Mouse (Mus musculus): ENCODE data around the gene Cptp.

Gene Cptp

DNA sequence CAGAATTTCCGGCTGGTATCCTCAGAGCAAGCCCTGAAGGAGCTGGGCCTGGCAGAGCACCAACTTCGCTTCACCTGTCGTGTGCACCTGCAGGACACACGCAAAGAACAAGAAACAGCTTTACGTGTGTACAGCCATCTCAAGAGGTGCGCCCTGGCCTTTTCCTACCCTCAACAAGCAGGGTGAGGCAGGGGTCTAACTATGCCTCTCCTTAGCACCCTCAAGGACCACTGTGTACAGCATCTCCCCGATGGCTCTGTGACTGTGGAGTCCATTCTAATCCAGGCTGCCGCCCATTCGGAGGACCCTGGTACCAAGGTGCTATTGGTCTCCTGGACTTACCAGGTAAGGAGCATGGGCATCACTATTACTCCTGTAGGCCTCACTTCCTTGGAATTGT lies 18.9 kb upstream of the Cptp start:
- no peak for DNase-seq (ENCODE audit: low spot score in 2 of 2)

DNA sequence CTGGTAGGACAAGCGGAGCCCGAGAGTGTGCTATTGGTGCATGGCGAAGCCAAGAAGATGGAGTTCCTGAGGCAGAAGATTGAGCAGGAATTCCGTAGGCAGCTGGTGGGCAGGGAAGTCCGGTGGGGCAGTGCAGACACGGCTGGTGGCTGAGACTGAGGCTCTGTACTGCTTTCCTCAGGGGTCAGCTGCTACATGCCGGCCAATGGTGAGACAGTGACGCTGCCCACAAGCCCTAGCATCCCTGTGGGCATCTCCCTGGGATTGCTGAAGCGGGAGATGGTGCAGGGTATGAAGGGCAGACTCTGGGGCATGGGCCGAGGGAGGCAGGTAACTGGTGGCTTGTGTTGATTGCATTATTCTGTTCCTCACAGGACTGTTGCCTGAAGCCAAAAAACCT lies 18.4 kb upstream of the Cptp start:
- DNase-seq (ENCODE audit: low spot score in 2 of 2) = no peak

DNA sequence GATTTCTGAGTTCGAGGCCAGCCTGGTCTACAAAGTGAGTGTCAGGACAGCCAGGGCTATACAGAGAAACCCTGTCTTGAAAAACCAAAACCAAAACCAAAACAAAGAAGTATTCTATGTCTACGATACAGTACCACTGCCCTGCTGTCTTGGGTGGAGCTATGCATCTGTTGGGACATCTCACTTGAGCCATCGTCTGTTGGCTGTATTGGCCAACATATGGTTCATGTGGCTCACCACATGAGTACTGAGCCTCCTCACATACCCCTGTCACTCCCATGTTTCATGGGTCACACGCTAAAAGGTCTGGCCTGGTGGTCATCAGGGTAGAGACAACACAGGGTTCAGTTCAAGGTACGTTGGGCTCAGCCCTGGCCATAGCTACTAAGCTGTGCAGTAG lies 17.1 kb upstream of the Cptp start:
- no peak for DNase-seq (ENCODE audit: low spot score in 2 of 2)

DNA sequence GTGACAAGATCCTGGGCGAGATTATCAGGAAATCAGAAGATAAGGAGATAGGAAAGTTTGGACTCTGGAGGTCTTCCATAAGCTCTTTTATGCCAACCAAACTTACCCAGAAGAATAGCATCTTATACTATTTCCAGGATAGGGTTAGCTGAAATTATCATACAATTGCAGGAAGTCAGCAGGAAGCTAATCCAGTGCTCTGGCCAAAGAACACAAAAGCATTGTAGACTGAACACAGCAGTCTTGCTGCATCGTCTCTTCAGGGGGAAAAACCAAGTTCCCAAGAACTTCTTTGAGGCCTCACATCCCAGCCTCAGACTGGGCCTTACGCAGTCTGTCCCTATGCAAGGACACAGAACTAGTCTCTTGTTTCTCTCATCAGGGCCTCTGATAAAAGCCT lies 14.3 kb upstream of the Cptp start:
- DNase-seq (ENCODE audit: low spot score in 2 of 2) = no peak

DNA sequence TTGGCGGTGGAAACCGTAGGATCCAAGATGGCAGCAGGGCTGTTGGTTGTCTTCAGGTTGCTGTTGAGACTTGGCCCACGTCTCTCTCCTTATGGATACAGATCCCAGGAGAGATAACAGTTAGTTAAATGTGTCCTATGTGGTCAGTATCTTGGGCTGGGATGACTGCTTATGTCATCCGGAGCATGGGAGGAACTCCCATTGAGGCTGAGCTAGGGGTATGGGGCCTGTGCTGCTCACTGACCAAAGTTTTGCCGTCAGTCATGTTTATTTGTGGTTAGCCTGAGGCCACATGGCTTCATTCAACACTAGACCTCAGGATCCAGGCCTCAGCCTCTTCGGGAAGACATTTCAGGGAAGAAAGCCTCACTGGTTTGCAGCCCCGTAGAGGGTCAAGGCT lies 2.2 kb upstream of the Cptp start:
- no peak for DNase-seq (ENCODE audit: low spot score in 2 of 2)

DNA sequence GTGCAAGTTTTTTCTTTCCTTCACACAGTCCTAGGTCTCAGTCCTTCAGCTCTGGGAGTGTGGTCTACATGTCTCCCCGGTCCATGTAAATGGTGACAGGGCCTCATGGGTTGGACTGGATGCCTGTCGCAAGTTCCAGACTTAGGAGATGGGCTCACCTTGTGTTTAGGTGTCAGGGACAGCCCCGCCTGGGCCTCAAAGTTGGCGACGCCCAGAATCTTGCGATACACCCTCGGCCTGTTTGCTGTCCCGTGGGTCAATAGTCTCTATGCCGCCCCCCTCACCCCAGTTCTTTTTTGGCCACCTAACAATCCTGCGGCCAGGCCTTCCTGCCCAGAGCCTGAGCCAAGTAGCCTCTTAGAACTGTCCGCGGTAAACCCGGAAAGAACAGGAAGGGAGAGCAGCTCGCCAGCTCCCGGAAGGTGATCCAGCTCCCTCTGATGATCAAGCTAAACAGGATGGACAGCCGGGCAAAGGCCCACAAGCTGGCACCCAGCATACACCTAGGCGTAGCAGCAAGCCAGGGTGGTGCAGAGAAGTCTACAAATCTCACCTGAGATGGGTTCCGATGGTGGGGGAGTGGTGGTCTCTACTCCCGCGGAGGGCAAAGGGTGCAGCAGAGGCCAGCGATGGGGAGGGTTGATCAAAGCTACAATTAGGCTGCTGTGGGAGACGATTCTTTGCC lies 484 bp downstream of the Cptp start:
- peak in 1 of 2 experiments; percentile 16 for DNase-seq (ENCODE audit: low spot score in 2 of 2)

DNA sequence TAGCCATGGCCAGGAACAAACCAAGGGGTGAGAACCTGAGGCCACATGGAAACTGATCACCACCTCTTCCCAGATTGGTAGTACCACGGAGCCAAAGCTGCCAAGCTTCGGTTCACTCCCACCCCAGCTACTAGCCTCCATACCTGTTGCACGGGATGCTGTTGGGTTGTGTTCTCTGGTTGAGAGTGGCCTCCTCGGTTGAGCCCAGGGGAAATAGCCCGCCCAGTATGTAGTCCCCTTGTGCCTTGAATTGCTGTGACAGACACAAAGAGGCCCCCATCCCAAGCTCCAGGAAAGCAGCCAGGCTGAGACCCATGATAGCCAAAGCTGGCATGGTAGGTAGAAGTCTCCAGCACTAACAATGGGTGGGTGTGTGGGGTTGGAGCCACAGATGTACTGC lies 6.2 kb downstream of the Cptp start, which contains the start of gene Tas1r3:
Tas1r3 (minus strand) TSS at position 362 of the 400 bp plus-strand sequence.
- no peak for DNase-seq (ENCODE audit: low spot score in 2 of 2)

DNA sequence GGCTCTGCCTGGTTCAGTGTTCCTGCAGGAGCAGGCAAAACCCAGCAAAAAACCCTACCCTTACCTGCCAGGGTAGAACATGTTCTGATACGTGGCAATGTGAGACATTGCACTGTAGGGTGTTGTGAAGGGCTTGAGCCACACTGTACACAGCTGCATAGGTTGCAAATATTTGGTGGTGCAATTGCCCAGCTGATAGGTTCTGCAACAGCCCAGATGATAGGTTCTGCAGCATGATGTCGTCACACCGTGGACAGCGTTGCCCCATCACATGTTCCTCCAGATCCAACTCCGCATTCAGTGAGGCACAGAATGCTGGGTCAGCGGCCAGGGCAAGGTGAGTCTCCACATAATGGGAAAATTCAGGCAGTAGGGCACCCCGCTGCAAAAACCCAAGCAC lies 7.5 kb downstream of the Cptp start:
- DNase-seq (ENCODE audit: low spot score in 2 of 2) = no peak

DNA sequence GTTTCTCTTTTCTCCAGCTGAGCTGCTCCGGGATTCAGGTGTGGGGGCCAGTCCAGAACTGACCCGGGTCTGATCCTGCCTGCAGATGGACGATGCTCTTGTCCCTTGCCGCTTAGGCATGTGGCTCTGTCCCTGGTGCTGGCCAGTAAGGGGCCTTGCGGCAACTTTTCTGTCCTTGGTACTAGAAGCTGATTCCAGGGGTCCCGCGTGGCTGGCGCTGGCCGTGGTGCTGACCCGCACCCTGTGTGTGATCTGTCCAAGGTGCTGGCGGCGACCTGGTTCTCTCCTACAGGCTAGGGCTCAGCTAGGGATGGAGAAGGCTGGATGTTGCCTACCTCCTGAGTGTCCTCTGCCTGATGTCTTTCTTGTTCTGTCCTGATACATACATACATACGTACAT lies 9.9 kb downstream of the Cptp start:
- DNase-seq (ENCODE audit: low spot score in 2 of 2) = peak in 1 of 2 experiments; percentile 43

DNA sequence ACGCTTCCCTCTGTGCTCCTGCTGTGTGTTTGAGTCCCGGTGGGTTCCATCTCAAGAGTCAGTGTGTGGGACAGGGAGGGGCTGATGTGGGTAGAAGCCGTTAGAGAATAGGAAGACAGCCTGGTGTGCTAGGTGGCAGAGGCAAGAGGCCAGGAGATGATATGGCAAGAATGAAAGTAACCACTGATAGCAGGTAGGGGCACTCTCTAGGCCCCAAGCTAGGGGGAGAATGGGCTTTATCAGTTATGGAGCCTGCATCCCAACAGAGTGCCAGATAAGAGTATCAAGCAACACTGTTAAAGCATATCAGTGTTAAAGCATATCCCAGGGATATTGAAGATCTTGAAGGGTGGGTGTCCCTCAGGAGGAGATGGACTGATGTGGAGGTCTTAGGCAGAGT lies 12.4 kb downstream of the Cptp start:
- no peak for DNase-seq (ENCODE audit: low spot score in 2 of 2)

DNA sequence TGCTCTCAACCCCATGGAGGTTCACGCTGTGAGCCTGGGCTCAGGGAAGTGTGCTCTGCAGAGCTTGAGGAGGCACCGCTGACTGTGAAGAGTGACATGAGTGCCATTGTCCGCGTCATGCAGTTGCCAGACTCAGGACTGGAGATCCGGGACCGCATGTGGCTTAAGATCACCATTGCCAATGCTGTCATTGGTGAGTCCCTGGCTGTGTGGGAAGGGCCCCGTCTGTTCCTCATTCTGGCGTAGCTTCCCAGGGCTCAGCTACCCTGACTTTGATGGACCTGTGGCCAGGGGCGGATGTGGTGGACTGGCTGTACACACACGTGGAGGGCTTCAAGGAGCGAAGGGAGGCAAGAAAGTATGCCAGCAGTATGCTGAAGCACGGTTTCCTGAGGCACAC lies 13.2 kb downstream of the Cptp start:
- DNase-seq (ENCODE audit: low spot score in 2 of 2) = no peak

DNA sequence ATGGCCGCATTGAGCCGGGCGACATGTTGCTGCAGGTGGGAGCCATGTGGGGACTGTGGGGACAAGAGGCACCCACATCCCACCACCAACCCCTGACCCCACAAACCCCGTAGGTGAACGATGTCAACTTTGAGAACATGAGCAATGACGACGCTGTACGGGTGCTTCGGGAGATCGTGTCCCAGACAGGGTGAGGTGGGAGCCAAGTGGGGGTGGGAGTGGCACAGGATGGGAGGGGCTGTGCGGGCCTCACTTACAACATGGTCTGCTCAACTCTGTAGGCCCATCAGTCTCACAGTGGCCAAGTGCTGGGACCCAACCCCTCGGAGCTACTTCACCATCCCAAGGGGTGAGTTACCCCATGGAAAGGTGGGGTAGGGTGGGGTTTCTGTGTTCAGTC lies 14.2 kb downstream of the Cptp start:
- DNase-seq (ENCODE audit: low spot score in 2 of 2) = no peak

DNA sequence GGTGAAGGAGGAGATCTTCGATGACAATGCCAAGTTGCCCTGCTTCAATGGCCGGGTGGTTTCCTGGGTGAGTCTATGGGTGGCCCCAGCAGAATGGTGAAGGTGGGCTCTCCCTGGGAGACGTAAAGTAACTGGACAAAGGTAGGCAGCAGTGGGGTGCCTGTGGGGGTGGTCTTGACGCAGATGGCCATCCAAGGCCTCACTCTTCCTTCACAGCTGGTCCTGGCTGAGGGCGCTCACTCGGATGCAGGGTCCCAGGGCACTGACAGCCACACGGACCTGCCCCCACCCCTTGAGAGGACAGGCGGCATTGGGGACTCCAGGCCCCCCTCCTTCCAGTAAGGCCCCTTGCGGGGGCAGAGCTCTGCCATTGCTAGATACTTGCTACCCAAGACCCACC lies 15.8 kb downstream of the Cptp start:
- no peak for DNase-seq (ENCODE audit: low spot score in 2 of 2)

DNA sequence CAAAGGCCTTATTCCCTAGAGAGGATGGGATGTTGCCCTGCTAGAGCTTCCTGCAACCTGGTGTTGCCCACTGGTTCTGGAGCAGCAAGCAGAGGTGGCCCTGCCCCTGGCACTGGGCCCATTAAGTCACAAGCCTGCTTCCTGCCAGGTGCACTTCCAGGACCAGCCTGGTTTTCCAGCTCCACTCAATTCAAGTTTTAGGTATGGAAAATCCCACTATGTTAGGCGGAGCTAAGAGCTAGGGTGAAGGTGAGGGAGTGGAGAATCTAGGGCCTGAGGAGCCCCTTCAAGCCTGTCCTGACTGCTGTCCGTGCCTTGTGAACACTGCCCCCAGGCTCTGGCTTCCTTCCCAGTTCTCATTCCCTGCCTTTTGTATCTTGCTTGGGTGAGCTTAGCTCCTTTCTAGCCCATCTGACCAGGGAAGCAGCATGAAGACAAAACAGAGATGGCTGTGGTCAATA lies 17.3 kb downstream of the Cptp start:
- DNase-seq (ENCODE audit: low spot score in 2 of 2) = no peak

DNA sequence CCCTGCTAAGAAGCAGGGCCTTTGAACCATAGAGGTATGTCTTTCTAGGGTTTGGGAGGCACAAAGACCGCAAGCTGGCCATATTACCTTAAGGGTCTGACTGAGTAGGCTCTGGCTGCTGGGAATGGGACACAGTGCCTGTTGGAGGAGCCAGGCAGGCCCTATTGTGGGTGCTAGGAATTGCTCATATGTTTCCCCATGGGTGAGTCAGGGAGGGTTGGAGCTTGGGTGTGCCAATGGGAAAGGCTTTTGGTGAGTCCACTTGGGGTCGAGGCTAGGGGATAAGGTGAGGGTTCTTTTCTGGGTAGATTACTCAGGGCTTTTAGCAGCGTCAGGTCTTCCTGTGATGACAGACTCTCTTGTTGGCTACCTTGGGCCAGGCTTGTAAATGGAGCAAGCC lies 17.9 kb downstream of the Cptp start:
- no peak for DNase-seq (ENCODE audit: low spot score in 2 of 2)

DNA sequence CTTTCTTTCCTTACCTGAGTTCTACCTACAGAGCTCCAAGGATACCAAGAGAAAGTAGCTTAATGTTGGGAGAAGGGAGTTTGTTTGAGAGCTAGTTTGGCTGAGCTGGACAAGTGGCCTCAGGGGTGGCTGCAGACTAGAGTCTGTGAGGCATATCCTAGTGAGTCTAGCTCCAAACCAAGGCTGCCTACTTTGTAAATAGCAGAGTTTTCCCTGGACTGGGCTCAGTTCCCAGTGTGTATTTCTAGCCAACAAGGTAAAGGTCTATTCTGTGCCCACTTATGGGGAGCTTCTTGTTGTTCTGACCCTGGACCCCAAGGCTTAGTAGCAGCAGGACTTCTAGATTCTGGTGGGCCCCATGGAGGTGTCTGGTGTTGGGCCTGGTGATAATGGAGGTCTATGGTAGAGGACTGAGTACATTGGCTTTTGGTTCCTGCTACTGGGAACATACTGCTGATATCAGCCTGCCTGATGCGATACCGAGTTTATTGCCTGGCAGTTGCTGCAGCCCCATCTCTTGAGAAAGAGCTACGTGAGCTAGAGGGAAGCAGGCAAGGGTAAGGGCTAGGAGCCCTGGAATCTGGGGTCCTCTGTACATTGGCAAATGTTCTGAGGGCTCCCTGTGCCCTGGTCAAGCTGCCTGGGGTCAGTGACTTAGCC lies 19.3 kb downstream of the Cptp start:
- no peak for DNase-seq (ENCODE audit: low spot score in 2 of 2)

DNA sequence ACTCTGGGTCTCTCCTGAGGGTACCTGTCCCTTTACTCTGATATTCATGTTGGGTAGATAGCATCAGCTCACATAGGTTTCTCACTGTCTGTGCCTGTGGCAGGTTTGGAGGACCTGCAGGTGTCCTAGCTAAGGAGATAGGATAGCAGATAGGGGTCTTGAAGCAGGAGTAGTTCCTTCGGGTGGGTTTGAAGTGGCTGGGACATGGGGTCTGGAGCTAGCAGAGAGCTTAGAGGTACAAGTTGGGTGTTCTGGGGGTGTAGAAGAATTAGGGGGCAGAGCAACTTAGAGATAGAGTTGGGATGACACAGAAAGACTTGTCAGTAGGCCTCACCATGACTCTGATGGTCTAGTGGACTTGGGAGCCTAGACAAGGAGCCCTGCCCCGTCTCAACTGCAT lies 19.8 kb downstream of the Cptp start:
- DNase-seq (ENCODE audit: low spot score in 2 of 2) = no peak

DNA sequence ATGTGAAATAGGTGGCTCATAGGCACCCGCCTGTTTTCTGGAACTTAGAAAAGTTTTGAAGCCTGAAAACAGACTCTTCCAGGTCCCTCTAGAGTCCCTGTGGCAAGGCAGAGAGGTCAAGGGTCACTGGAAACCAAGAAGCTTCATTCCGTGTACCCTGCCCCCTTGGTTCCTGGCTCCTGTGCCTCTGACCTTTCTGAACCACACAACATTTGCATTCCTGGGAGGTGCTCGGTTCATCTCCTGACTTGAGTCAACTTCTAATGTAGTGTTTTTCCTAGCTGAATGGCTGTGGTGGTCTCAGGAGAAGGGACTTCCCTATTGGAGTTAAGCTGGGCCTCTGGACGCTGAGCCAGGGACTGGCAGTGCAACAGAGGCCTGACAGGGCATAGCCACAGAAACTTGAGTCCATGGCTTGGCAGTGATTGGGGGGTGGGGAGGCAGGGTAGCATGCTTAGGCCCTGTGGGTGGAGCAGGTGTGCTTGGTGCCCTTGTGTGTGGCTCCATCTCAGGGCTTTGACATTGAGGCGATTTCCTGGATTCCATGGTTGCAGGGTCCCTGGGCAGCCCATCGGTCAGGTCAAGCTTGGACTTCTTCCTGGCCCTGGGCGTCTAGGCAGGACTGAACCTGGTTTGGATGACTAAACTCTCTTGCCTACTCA lies 20.7 kb downstream of the Cptp start:
- DNase-seq (ENCODE audit: low spot score in 2 of 2) = no peak

DNA sequence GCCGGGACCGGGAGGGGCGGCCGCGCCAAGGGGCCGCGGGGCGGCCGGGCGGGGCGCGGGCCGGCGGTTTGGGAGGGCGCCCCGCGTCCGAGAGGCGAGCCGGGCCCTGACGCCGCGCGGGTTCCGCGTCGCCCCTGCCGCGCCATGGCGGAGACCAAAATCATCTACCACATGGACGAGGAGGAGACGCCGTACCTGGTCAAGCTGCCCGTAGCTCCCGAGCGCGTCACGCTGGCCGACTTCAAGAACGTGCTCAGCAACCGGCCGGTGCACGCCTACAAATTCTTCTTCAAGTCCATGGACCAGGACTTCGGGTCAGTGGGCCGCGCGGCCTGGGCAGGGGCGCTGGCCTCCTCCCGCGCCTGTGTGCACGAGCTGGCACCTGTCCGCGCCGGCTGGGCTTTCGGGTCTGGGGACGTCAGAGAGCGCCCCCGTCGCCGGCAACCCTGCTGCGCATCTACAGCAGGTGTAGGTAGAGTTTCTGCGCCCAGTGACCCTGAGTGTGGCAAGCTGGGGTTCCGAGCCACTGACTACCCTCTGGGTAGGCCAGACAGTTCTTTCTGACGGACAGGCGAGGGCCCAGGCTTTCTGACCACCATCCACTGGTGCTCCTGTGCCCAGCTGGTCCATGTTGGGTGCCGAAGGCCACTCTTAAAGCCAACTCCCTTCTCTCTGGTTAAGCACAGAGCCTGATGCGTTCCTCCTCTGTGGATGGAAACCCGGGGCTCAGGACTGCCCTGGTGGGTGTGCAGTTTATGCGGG lies 21.5 kb downstream of the Cptp start:
- peak; percentile 45 to 57 for DNase-seq (ENCODE audit: low spot score in 2 of 2)

DNA sequence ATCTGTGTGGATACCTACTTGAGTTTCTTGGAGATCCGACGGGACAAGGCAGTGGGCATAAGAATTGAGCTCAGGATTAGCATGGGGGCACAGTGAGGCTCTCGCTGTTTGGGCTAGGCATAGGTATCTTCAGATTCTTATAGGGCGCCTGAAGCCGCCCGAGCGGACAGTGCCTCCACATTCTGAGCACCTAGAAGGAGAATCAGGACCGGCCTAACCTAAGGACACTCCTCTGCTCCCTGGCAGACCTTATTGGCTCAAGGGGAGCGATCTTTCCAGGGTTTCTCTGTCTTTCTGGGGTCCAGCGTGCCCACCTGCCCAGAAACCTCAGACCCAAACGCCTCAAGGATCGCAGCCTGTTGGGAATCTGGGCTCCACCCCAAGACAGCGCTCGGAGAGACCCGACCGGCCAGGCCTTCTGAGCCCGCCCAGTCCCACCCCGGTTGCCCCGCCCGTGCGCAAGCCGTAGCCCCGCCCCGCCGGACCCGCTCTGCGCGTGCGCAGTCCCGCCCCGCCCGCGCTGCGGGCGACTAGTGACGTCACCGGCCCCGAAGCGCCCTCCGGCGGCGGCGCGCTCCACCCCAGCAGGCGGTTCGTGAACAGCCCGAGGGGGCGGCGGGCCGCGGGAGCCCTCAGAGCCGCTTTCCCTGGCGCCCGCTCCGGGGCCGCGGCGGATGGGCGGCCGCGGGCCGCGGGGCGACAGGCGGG lies 22.2 kb downstream of the Cptp start, which contains the start of gene Dvl1:
Dvl1 (plus strand) TSS at position 532 of the 708 bp plus-strand sequence.
- DNase-seq (ENCODE audit: low spot score in 2 of 2) = peak; percentile 86 to 98

DNA sequence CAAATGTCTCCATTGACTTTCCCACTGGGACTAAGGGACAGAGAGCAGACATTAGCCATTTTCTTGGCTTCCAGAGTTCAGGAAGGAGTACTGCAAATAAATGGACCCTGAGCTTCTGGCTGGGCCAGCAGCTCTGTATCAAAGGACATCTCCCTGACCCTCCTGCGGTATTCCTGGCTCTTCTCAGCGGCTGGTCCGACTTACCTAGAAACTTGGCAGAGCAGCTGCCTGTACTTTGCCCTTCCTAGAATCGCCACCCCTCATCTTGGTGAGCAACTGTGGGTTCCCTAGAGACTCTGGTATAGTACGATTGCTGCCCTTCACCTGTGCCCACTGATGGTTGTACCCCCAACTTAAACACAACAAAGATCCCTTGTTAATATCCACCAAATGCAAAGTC lies 26.0 kb downstream of the Cptp start:
- DNase-seq (ENCODE audit: low spot score in 2 of 2) = no peak
